Mouse (Mus musculus): ENCODE measurements around the gene Magi1. TPM values are rescaled to one million over a fixed set of nuclear protein-coding genes. Genes with fewer than 3 reads are reported as not detected.

The Magi1 gene
- total and polyA plus RNA-seq, 3 experiments = not detected

DNA sequence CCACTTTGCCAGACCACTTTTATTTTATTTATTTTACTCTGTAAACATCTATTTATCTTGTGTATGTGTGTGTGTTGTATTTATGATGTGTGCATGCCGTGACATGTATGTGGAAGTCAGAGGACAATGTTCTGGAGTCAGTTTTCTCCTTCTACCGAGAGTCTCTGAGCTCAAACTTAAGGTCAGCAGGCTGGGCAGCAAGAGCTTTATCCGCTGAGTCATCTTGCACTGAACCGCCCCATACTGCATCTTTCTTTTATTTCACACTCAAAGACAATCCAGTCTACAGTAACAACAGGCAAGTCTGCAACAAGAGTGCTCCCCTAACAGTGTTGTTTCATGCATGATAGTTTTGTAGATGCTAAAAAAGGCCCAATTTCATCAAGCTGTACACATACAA lies 207.7 kb downstream of the Magi1 start:
- in situ Hi-C loops (cut with MboI; ENCODE audit: low pct_ligation_motif_present, low pct_unique_long_range_greater_than_20kb, low sequenced_read_pairs) = no loop called here
- no peak for DNase-seq (ENCODE audit: extremely low read depth)
- Histone ChIP-seq H3K4me2 (ENCODE audit: insufficient read depth, low read depth, poor library complexity, severe bottlenecking) (no peak overlapping the region), H3K79me2 (replicated peaks; ENCODE audit: control insufficient read depth, extremely low read depth, insufficient read depth, poor library complexity, severe bottlenecking) (no peaks in the 10 kb centered on the region), H3K27ac (ENCODE audit: insufficient read depth, low read depth) (no peak overlapping the region), H3K4me3 (replicated peaks in 1 of 3; ENCODE audit: low read depth in 2 of 3, low read length in 2 of 3, poor library complexity in 1 of 3) (no peak overlapping the region), H3K27me3 (replicated peaks) (no peaks in the 10 kb centered on the region), H3K36me3 (replicated peaks in 1 of 2; ENCODE audit: control insufficient read depth in 1 of 2, insufficient read depth in 1 of 2, low read length in 1 of 2) (no peaks in the 10 kb centered on the region), H3K4me1 (ENCODE audit: control insufficient read depth in 1 of 2, insufficient read depth in 2 of 2) (no peaks in the 10 kb centered on the region), H3K9me3 (replicated peaks; ENCODE audit: low read length) (peaks cover 66% of the 10 kb centered on the region), H3K9ac (ENCODE audit: insufficient read depth, low read depth) (no peak overlapping the region)
- dilution Hi-C loops (cut with MboI; ENCODE audit: extremely low pct_ligation_motif_present, extremely low pct_unique_long_range_greater_than_20kb, low sequenced_read_pairs) = no loop called here
- no peak for TF ChIP-seq ZC3H11A (IDR thresholded peaks at IDR 0.05; ENCODE audit: low read depth, low read length)
- TF ChIP-seq POLR2A (IDR thresholded peaks at IDR 0.05; ENCODE audit: low read depth, low read length) = no peak
- TF ChIP-seq NRF1 (IDR thresholded peaks at IDR 0.05; ENCODE audit: low read depth, low read length) = no peak
- TF ChIP-seq JUND (conservative IDR thresholded peaks at IDR 0.05; ENCODE audit: low read depth, low read length) = no peak
- no peak for TF ChIP-seq USF2 (conservative IDR thresholded peaks at IDR 0.05; ENCODE audit: low read depth, low read length)
- no peak for TF ChIP-seq POLR2AphosphoS2 (IDR thresholded peaks at IDR 0.05; ENCODE audit: low read depth, low read length)
- no peak for TF ChIP-seq KAT2A (IDR thresholded peaks at IDR 0.05; ENCODE audit: insufficient replicate concordance, low read length)
- no peak for TF ChIP-seq JUN (IDR thresholded peaks at IDR 0.05; ENCODE audit: insufficient read depth, low read depth, low read length)
- TF ChIP-seq CTCF (conservative IDR thresholded peaks at IDR 0.05 in 1 of 2, IDR thresholded peaks at IDR 0.05 in 1 of 2; ENCODE audit: low read depth in 2 of 2, low read length in 2 of 2) = no peak
- no peak for TF ChIP-seq CHD1 (IDR thresholded peaks at IDR 0.05; ENCODE audit: low read depth, low read length)
- no peak for TF ChIP-seq IRF4 (IDR thresholded peaks at IDR 0.05; ENCODE audit: low read depth, low read length)
- TF ChIP-seq CHD2 (IDR thresholded peaks at IDR 0.05; ENCODE audit: low read length) = no peak
- no peak for TF ChIP-seq MAZ (IDR thresholded peaks at IDR 0.05; ENCODE audit: low read depth, low read length)
- TF ChIP-seq ETS1 (conservative IDR thresholded peaks at IDR 0.05; ENCODE audit: low read depth, low read length) = no peak

DNA sequence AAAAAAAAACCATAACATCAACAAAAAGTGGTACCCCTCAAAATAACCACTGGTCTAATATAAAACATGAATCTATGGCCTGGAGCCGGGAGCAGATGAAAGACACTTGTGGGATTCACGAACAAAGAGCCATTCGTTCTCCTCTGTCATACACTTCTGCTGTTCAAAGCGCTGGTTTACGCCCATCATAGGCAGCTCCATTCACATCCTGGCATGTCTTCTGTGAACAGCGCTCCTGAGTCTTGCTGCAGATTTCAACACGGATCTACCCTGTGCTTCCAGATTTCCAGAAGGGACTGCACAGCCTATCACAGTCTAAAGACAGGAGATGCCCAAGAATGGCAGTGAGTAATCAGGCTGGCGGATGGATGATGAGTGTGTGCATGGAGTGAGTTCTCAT lies 208.5 kb downstream of the Magi1 start:
- DNase-seq (ENCODE audit: extremely low read depth) = no peak
- no peaks in the 10 kb centered on the region for H3K36me3 ChIP-seq (replicated peaks in 1 of 2; ENCODE audit: control insufficient read depth in 1 of 2, insufficient read depth in 1 of 2, low read length in 1 of 2)
- H3K4me2 ChIP-seq (ENCODE audit: insufficient read depth, low read depth, poor library complexity, severe bottlenecking) = no peak overlapping the region
- no peak overlapping the region for H3K4me3 ChIP-seq (replicated peaks in 1 of 3; ENCODE audit: low read depth in 2 of 3, low read length in 2 of 3, poor library complexity in 1 of 3)
- H3K9ac ChIP-seq (ENCODE audit: insufficient read depth, low read depth) = no peak overlapping the region
- no peaks in the 10 kb centered on the region for H3K79me2 ChIP-seq (replicated peaks; ENCODE audit: control insufficient read depth, extremely low read depth, insufficient read depth, poor library complexity, severe bottlenecking)
- dilution Hi-C loops (cut with MboI; ENCODE audit: extremely low pct_ligation_motif_present, extremely low pct_unique_long_range_greater_than_20kb, low sequenced_read_pairs) = no loop called here
- in situ Hi-C loops (cut with MboI; ENCODE audit: low pct_ligation_motif_present, low pct_unique_long_range_greater_than_20kb, low sequenced_read_pairs) = no loop called here
- H3K4me1 ChIP-seq (ENCODE audit: control insufficient read depth in 1 of 2, insufficient read depth in 2 of 2) = no peaks in the 10 kb centered on the region
- H3K27ac ChIP-seq (ENCODE audit: insufficient read depth, low read depth) = no peak overlapping the region
- no peaks in the 10 kb centered on the region for H3K27me3 ChIP-seq (replicated peaks)
- peaks cover 67% of the 10 kb centered on the region for H3K9me3 ChIP-seq (replicated peaks; ENCODE audit: low read length)
- no peak for TF ChIP-seq MXI1 (IDR thresholded peaks at IDR 0.05; ENCODE audit: low read depth, low read length)
- TF ChIP-seq MAZ (IDR thresholded peaks at IDR 0.05; ENCODE audit: low read depth, low read length) = no peak
- TF ChIP-seq ETS1 (conservative IDR thresholded peaks at IDR 0.05; ENCODE audit: low read depth, low read length) = no peak
- TF ChIP-seq E2F4 (IDR thresholded peaks at IDR 0.05; ENCODE audit: insufficient replicate concordance, low read depth, low read length) = no peak

All from CH12.LX (cell line).